Mouse (Mus musculus) monocyte, adult 5-6 weeks (primary cell): ENCODE results near the gene Dnajc15. TPM values are rescaled to one million over a fixed set of nuclear protein-coding genes. Genes with fewer than 3 reads are reported as not detected.

Experiments used
- ATAC-seq: fragments of 153-309, 156-312 bp; replicated peaks from 2 replicates; pipeline ENCODE4 v1.8.0; 2017; ENCODE audit warnings: mild to moderate bottlenecking; ENCODE audit not compliant: low TSS enrichment, insufficient number of reproducible peaks, severe bottlenecking, poor library complexity, low FRiP score
- total RNA-seq: library from RNA; stranded (forward); fragments of 200-1000, 200-491, 200-594 nt; gene quantifications from 3 replicates; pipeline ENCODE4 v1.2.3, GENCODE M21; 2017

The Dnajc15 gene
- total RNA-seq, 1 experiment from 2014 or later = 77.1 TPM

- no peak for ATAC-seq
These were observed 10.4 kb downstream of the Dnajc15 start for GRCm38 (mm10) chr14:77864510-77864909.

- ATAC-seq = no peak
These were observed 10.9 kb downstream of the Dnajc15 start for GRCm38 (mm10) chr14:77864051-77864450.

- ATAC-seq = no peak
These were observed 13.9 kb downstream of the Dnajc15 start for GRCm38 (mm10) chr14:77860841-77861560.

GRCm38 (mm10) chr14:77859894-77860293 lies 15.0 kb downstream of the Dnajc15 start:
- no peak for ATAC-seq

- peak; percentile 47; the same call in 1 of the 2 replicates for ATAC-seq
These were observed 21.0 kb downstream of the Dnajc15 start for GRCm38 (mm10) chr14:77853951-77854350.

GRCm38 (mm10) chr14:77849852-77850251 lies 25.1 kb downstream of the Dnajc15 start:
- ATAC-seq = peak; percentile 92

GRCm38 (mm10) chr14:77848349-77848748 lies 26.6 kb downstream of the Dnajc15 start:
- no peak for ATAC-seq

GRCm38 (mm10) chr14:77846206-77846605 lies 28.7 kb downstream of the Dnajc15 start:
- ATAC-seq = no peak

GRCm38 (mm10) chr14:77845479-77845878 lies 29.4 kb downstream of the Dnajc15 start:
- no peak for ATAC-seq

- no peak for ATAC-seq
These were observed 34.4 kb downstream of the Dnajc15 start for GRCm38 (mm10) chr14:77840574-77840973.

GRCm38 (mm10) chr14:77840078-77840477 lies 34.8 kb downstream of the Dnajc15 start:
- ATAC-seq = no peak

- peak; percentile 95 for ATAC-seq
These were observed 38.1 kb downstream of the Dnajc15 start for GRCm38 (mm10) chr14:77836794-77837193.

GRCm38 (mm10) chr14:77832359-77832758 lies 42.6 kb downstream of the Dnajc15 start:
- peak; percentile 52 for ATAC-seq

- no peak for ATAC-seq
These were observed 43.0 kb downstream of the Dnajc15 start for GRCm38 (mm10) chr14:77831936-77832335.

GRCm38 (mm10) chr14:77829673-77830072 lies 45.3 kb downstream of the Dnajc15 start:
- ATAC-seq = no peak

GRCm38 (mm10) chr14:77825891-77826290 lies 49.0 kb downstream of the Dnajc15 start:
- ATAC-seq = no peak

- peak; percentile 99 for ATAC-seq
These were observed 49.8 kb downstream of the Dnajc15 start for GRCm38 (mm10) chr14:77825121-77825520.

GRCm38 (mm10) chr14:77819841-77820240 lies 55.1 kb downstream of the Dnajc15 start:
- no peak for ATAC-seq

- no peak for ATAC-seq
These were observed 57.4 kb downstream of the Dnajc15 start for GRCm38 (mm10) chr14:77817561-77817960.

- no peak for ATAC-seq
These were observed 60.0 kb downstream of the Dnajc15 start for GRCm38 (mm10) chr14:77814935-77815334.

GRCm38 (mm10) chr14:77812890-77813289 lies 62.0 kb downstream of the Dnajc15 start:
- no peak for ATAC-seq
